Mouse (Mus musculus) G1E (cell line): ENCODE measurements at regions not wholly inside any gene's neighbourhood (a gene's known extent, or its start where the extent isn't known, plus 50 kb on each side); places are given as distances from the start of the nearest gene placed in this dataset.

Experiments used
- ATAC-seq: 2 replicates; pipeline ENCODE4 v1.8.0; 2016; ENCODE audit warnings: mild to moderate bottlenecking; ENCODE audit not compliant: insufficient number of reproducible peaks, poor library complexity, low FRiP score, severe bottlenecking; ENCODE audit errors: extremely low read depth
- DNase-seq: peaks from one replicate; pipeline ENCODE4 v3.0.0; 2012; ENCODE audit warnings: low spot score
- H3K27me3 ChIP-seq: 2 replicates; pipeline ENCODE4 v1.6.1; 2012; ENCODE audit warnings: mild to moderate bottlenecking, low read length, inconsistent platforms; ENCODE audit not compliant: insufficient read depth
- H3K36me3 ChIP-seq: replicated peaks from 2 replicates; pipeline ENCODE3; 2012; ENCODE audit warnings: mild to moderate bottlenecking, inconsistent platforms
- H3K4me1 ChIP-seq: 2 replicates; pipeline ENCODE4 v1.6.1; 2012; ENCODE audit warnings: low read depth, low read length, inconsistent platforms, mixed read lengths; ENCODE audit not compliant: insufficient read depth
- H3K4me3 ChIP-seq: 2 replicates; pipeline ENCODE4 v1.5.1; 2012; ENCODE audit warnings: low read depth, mild to moderate bottlenecking, inconsistent platforms, low read length, moderate library complexity, mixed read lengths
- H3K9me3 ChIP-seq: replicated peaks from 2 replicates; pipeline ENCODE4 v1.6.1; 2012; ENCODE audit warnings: inconsistent platforms
- CTCF ChIP-seq: IDR thresholded peaks from 2 replicates; pipeline ENCODE4 v1.5.1; 2012; ENCODE audit warnings: low read depth, low read length, inconsistent platforms, mixed read lengths
- GATA1 ChIP-seq: IDR thresholded peaks from 2 replicates; pipeline ENCODE4 v1.6.1; 2012; ENCODE audit warnings: borderline replicate concordance, low read length, inconsistent platforms, mixed read lengths
- GATA2 ChIP-seq: IDR thresholded peaks from 2 replicates; pipeline ENCODE4 v1.6.1; 2012; ENCODE audit warnings: low read depth, low read length, inconsistent platforms, borderline replicate concordance
- POLR2AphosphoS5 ChIP-seq: IDR thresholded peaks from 2 replicates; pipeline ENCODE4 v1.6.1; 2012; ENCODE audit warnings: low read depth, low read length, inconsistent platforms; ENCODE audit not compliant: insufficient replicate concordance
- TAL1 ChIP-seq: conservative IDR thresholded peaks from 2 replicates; pipeline ENCODE4 v1.6.1; 2012; ENCODE audit warnings: low read depth, low read length, inconsistent platforms, mixed read lengths

DNA sequence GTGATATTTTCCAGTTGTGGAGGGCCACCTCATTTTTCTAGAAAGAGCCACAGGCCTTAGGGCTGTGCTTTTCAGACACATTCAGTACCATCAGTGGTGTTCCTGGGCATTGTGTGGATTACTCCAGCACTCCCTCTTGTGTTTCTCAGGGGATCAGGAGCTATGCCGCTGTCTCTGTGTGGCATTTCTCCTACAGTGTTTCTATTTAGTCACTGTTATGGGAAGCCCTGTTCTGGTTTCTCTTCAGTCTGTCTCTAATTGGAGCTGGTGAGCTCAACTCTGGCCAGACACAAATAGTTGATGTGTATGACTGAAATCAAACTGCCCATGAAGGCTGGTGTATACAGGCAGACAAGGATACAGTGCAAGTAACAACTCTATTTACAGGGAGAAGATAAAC lies 133.7 kb upstream of the Arhgap42 start:
- Histone ChIP-seq H3K27me3 (no peaks in the 10 kb centered on the region), H3K4me3 (no peak overlapping the region), H3K9me3 (no peaks in the 10 kb centered on the region), H3K36me3 (no peaks in the 10 kb centered on the region), H3K4me1 (no peaks in the 10 kb centered on the region)
- no peak for ATAC-seq
- DNase-seq: no peak
- TF ChIP-seq TAL1 (no peak), GATA2 (no peak), CTCF (no peak), POLR2AphosphoS5 (no peak), GATA1 (no peak)

DNA sequence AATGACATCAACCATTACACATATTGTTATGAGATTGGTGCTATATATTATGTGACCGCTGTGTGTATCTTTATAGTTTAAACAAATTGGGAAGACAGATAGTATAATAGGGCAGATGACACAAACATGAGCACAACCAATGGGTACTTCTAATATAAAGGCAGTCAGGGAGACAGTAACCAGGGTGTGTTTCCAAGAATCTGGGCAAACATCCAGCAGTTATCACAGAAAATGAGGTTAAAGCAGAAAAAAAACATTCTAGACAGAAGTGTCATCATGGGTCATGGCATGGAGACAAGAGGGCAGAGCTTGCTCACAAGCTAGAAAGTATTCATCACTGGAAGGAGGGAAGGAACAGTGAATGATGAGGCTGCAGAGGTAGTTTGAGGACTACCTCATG lies 129.8 kb upstream of the Arhgap42 start:
- no peak overlapping the region for H3K4me3 ChIP-seq
- no peak for ATAC-seq

DNA sequence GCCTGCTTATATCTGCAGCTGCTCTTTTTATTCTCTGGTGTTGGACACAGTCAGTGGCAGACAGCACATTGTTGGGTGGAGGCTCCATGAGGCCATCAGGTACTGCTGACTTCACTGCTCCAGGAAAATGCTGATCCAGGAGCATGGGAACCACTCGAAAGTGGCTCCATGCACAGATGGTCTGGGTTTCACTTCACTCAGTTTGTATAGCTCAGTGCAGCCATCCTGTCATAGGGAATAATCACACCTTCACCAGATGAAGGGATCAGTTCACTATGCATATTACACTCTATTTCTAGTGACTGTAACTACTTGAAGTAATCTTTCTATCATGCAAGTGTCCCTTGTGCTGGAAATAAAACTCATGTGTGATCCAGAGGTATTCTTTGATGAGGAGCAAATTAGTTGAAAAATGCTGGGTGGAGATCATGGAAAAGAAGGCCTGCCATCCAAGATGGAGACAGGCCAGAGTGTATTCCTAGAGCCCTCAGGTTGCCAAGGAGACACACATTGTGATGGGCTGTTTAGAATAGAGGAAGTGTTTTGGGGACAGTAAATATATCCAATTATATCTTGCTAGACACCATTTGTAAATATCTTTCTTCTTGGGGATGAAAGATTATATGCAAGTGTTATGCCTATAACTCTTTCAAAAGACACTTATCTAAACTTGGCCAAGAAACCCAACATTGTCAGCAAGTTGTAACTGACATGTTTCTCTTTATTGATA lies 103.7 kb upstream of the Arhgap42 start:
- H3K4me3 ChIP-seq: no peak overlapping the region
- no peaks in the 10 kb centered on the region for H3K9me3 ChIP-seq
- H3K36me3 ChIP-seq: no peaks in the 10 kb centered on the region
- DNase-seq (no peak), ATAC-seq (no peak)
- H3K27me3 ChIP-seq: no peaks in the 10 kb centered on the region
- TF ChIP-seq CTCF (no peak), TAL1 (no peak), POLR2AphosphoS5 (no peak), GATA1 (no peak), GATA2 (no peak)
- H3K4me1 ChIP-seq: no peaks in the 10 kb centered on the region

More for the DNA sequence above, 129.8 kb upstream of the Arhgap42 start:
- DNase-seq: no peak
- Histone ChIP-seq H3K9me3 (no peaks in the 10 kb centered on the region), H3K27me3 (no peaks in the 10 kb centered on the region), H3K36me3 (no peaks in the 10 kb centered on the region), H3K4me1 (no peaks in the 10 kb centered on the region)
- no peak for TF ChIP-seq GATA2
- TF ChIP-seq CTCF: no peak
- TF ChIP-seq TAL1: no peak
- no peak for TF ChIP-seq POLR2AphosphoS5
- TF ChIP-seq GATA1: no peak

DNA sequence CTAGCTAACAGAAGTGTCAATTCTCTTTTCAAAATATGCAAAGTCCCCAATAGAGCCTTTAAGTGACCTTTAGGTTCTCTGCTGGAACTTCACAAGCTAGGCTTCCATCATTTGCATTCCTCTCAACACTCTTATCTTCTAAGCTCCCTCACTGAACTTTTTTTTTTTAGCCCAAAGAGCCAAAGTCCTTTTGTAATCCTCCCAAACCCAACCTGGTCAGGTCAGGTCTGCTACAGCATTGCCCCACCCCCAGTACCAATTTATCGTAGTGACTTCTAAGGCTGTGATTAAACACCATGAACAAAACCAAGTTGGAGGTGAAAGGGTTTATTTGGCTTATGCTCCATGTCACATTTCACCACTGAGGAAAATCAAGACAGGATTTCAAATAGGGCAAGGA lies 79.7 kb upstream of the Arhgap42 start:
- Histone ChIP-seq H3K4me1 (no peaks in the 10 kb centered on the region), H3K27me3 (no peaks in the 10 kb centered on the region), H3K36me3 (no peaks in the 10 kb centered on the region), H3K4me3 (no peak overlapping the region), H3K9me3 (no peaks in the 10 kb centered on the region)
- no peak for DNase-seq
- ATAC-seq: no peak
- TF ChIP-seq GATA2 (no peak), CTCF (no peak), GATA1 (no peak), POLR2AphosphoS5 (no peak), TAL1 (no peak)

DNA sequence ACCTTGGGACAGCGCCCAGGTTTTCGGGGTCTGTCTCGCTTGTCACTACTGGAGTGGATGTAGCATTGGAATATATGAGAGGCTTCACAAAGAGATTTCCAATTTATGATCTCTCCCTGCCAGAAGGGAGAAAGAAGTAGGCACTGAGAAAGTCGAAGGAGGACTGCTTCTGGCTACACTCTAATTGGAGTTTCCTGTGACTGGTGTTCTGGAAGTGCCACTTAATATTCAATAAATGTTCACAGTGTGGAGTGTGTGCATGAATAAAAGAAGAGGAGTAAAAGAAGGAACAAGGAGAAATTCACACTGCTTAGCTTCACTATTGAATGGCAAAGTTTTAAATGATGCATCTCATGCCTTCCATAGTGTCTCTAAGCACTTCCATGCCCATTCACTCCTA lies 77.1 kb upstream of the Arhgap42 start:
- TF ChIP-seq GATA2 (no peak), CTCF (no peak), TAL1 (no peak), POLR2AphosphoS5 (no peak), GATA1 (no peak)
- Histone ChIP-seq H3K9me3 (no peaks in the 10 kb centered on the region), H3K4me1 (no peaks in the 10 kb centered on the region), H3K4me3 (no peak overlapping the region), H3K27me3 (no peaks in the 10 kb centered on the region), H3K36me3 (no peaks in the 10 kb centered on the region)
- ATAC-seq (no peak), DNase-seq (no peak)

DNA sequence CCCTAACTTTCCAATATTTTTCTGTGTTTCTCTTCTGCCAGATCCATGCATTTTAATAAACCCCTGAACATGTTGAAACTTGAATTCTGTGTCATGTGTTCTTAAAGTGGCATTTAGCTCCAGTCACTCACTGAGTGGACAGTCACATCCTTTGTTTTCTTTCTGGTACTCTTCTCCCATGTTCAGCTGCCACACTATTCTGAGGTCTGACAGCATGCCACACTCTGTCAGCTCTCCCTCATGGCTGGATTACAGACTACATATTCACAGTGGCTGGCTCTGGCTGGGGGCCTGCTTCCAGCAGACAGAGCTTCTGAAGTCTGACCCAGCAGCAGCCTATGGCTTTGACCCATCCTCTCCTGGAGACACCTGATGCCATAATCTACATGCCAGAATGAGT lies 73.4 kb upstream of the Arhgap42 start:
- H3K4me3 ChIP-seq: no peak overlapping the region
- H3K27me3 ChIP-seq: no peaks in the 10 kb centered on the region
- TF ChIP-seq GATA2 (no peak), POLR2AphosphoS5 (no peak), CTCF (no peak), TAL1 (no peak), GATA1 (no peak)
- no peak for DNase-seq
- H3K9me3 ChIP-seq: no peaks in the 10 kb centered on the region
- ATAC-seq: no peak
- no peaks in the 10 kb centered on the region for H3K36me3 ChIP-seq
- no peaks in the 10 kb centered on the region for H3K4me1 ChIP-seq
